ENCODE assay signal across 10 mouse cellular contexts in the genomic region with DNA sequence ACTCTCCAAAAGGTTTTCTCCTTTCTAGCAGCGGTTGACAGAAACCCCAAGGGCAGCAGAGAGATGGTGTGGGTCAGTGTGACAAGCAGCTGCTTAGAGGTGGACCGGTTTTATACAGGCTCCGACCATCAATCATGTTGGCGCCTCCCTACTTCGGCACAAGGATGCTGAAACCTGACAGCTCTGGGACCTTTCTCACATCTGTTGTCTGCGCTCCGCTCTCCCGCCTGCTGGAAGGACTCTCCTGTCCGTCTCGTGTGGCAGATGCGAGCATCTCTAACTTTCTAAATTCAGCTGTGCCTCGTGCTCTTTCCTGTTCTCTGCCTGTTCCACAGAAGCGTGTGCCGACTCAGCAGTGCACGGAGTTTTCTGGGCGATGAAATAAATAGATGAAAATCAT. TPM values are rescaled to one million over a fixed set of nuclear protein-coding genes. Genes with fewer than 3 reads are reported as not detected.
DNase-seq lines count a peak whose midpoint lies in the region; ATAC-seq and TF ChIP-seq lines count a peak whose summit lies in the region.
"Had no signal": no experiment of that assay in that cellular context is flagged by ENCODE, and none has a peak within 500 bp of the region (broad histone marks: within the 10 kb centered on the region; RNA-seq: fewer than 3 reads in every experiment).

TSS of gene Mybpc1 (minus strand) at position 210 of the 400 bp plus-strand sequence.

- no peaks in the 10 kb centered on the region for H3K27me3 ChIP-seq in heart, postnatal 0 days (ENCODE audit: control insufficient read depth, insufficient read depth, low read length)
- H3K27me3 ChIP-seq in midbrain, embryonic 16.5 days (ENCODE audit: control insufficient read depth, insufficient read depth, low read depth, low read length) = no peaks in the 10 kb centered on the region
- H3K27me3 ChIP-seq in forebrain, embryonic 11.5 days (ENCODE audit: control insufficient read depth, insufficient read depth, low read length) = no peaks in the 10 kb centered on the region

- no peaks in the 10 kb centered on the region for H3K4me1 ChIP-seq in heart, postnatal 0 days (ENCODE audit: control insufficient read depth, insufficient read depth)
- H3K4me1 ChIP-seq in midbrain, embryonic 16.5 days (ENCODE audit: control insufficient read depth, insufficient read depth, low read length) = no peaks in the 10 kb centered on the region
- H3K4me1 ChIP-seq in forebrain, embryonic 11.5 days (replicated peaks; ENCODE audit: control insufficient read depth, insufficient read depth, low read length) = no peaks in the 10 kb centered on the region

- no peak for ATAC-seq in heart, postnatal 0 days (ENCODE audit: insufficient read depth, low read depth)
- no peak for ATAC-seq in midbrain, embryonic 16.5 days
- ATAC-seq in forebrain, embryonic 11.5 days (replicated peaks; ENCODE audit: low FRiP score) = no peak
- ATAC-seq: intestine, postnatal 0 days had no signal

- no peak within 1 kb of the TSS for H3K4me3 ChIP-seq in heart, postnatal 0 days (ENCODE audit: low read depth, low read length)
- no peak within 1 kb of the TSS for H3K4me3 ChIP-seq in midbrain, embryonic 16.5 days (ENCODE audit: low read depth, low read length)
- H3K4me3 ChIP-seq in forebrain, embryonic 11.5 days (ENCODE audit: low read depth, low read length) = no peak within 1 kb of the TSS

- no peaks in the 10 kb centered on the region for H3K9me3 ChIP-seq in heart, postnatal 0 days (replicated peaks; ENCODE audit: control insufficient read depth, low read length)
- H3K9me3 ChIP-seq in midbrain, embryonic 16.5 days (replicated peaks; ENCODE audit: control insufficient read depth, low read length, poor library complexity, severe bottlenecking) = no peaks in the 10 kb centered on the region
- no peaks in the 10 kb centered on the region for H3K9me3 ChIP-seq in forebrain, embryonic 11.5 days (ENCODE audit: control insufficient read depth, low read length)

- WGBS in heart, postnatal 0 days = 34% methylated on average over 16 of the region's 16 CpGs
- 46% methylated on average over 16 of the region's 16 CpGs for WGBS in midbrain, embryonic 16.5 days
- WGBS in forebrain, embryonic 11.5 days = 69% methylated on average over 16 of the region's 16 CpGs

- DNase-seq in heart, postnatal 0 days (ENCODE audit: low spot score) = no peak
- DNase-seq in heart, postnatal 4 days = no peak
- peak; percentile 78 for DNase-seq in embryo, embryonic 10.5 days (ENCODE audit: low spot score)
- DNase-seq in gastrocnemius, postnatal 4 days (ENCODE audit: low spot score in 2 of 2) = peak in 1 of 2 experiments; percentile 60
- DNase-seq in layer of hippocampus, adult 9-10 months (ENCODE audit: low spot score) = no peak
- DNase-seq in layer of hippocampus, postnatal 25 days (ENCODE audit: extremely low spot score in 1 of 2, low spot score in 1 of 2) = no peak
- DNase-seq in forebrain, embryonic 11.5 days (ENCODE audit: low spot score) = no peak

- TF ChIP-seq CTCF in heart, postnatal 0 days (IDR thresholded peaks at IDR 0.05; ENCODE audit: low read depth) = no peak

- TF ChIP-seq EP300 in heart, postnatal 0 days (IDR thresholded peaks at IDR 0.05; ENCODE audit: low read depth) = no peak

- H3K36me3 ChIP-seq in heart, postnatal 0 days (replicated peaks; ENCODE audit: control insufficient read depth, insufficient read depth, low read length) = no peaks in the 10 kb centered on the region
- no peaks in the 10 kb centered on the region for H3K36me3 ChIP-seq in midbrain, embryonic 16.5 days (ENCODE audit: control insufficient read depth, insufficient read depth, low read length)
- H3K36me3 ChIP-seq in forebrain, embryonic 11.5 days (ENCODE audit: control insufficient read depth, insufficient read depth, low read length) = no peaks in the 10 kb centered on the region

- 0 out of 2 replicates have a peak within 1 kb of the TSS, but pooled peaks have one; percentile 3 for H3K4me2 ChIP-seq in heart, postnatal 0 days (ENCODE audit: low read depth, low read length)
- H3K4me2 ChIP-seq in midbrain, embryonic 16.5 days (ENCODE audit: low read length) = peak within 1 kb of the TSS; percentile 38
- no peak within 1 kb of the TSS for H3K4me2 ChIP-seq in forebrain, embryonic 11.5 days (ENCODE audit: low read depth, low read length, severe bottlenecking)

- H3K27ac ChIP-seq in heart, postnatal 0 days (ENCODE audit: low read depth) = no peak within 1 kb of the TSS
- no peak within 1 kb of the TSS for H3K27ac ChIP-seq in midbrain, embryonic 16.5 days (ENCODE audit: low read length)
- no peak within 1 kb of the TSS for H3K27ac ChIP-seq in forebrain, embryonic 11.5 days (ENCODE audit: low read depth, low read length)

- no peak within 1 kb of the TSS for H3K9ac ChIP-seq in heart, postnatal 0 days (replicated peaks; ENCODE audit: low read depth, low read length)
- H3K9ac ChIP-seq in midbrain, embryonic 16.5 days (ENCODE audit: low read depth, low read length) = no peak within 1 kb of the TSS
- H3K9ac ChIP-seq in forebrain, embryonic 11.5 days (ENCODE audit: low read length) = no peak within 1 kb of the TSS

RNA-seq across cellular contexts. Expression of gene Mybpc1, which starts in this region (rescaled TPM):
- 4.3 TPM in 1 of 2 replicates, not detected in the other for total RNA-seq in heart, postnatal 0 days (2014; rRNA removed; ENCODE audit: low replicate concordance)
- 0.78 and 0.81 TPM in 2 replicates for polyA plus RNA-seq in heart, postnatal 0 days (2015; fragmentation: Nextera tagmentation; extraction: Ambion mirVana)
- total RNA-seq in heart, postnatal 4 days (2021) = 1 to 10 TPM in 1 of 2 experiments, under 1 TPM in 1; 0.83 to 4.1 TPM
- total RNA-seq in gastrocnemius, postnatal 4 days (2021) = 1,000 to 10,000 TPM; 2,325 to 2,389 TPM
- polyA plus RNA-seq in midbrain, embryonic 16.5 days (2015; fragmentation: Nextera tagmentation; extraction: Ambion mirVana) = 1.5 and 1.9 TPM in 2 replicates
- total RNA-seq in layer of hippocampus, postnatal 25 days (2021) = 1 to 10 TPM in 1 of 2 experiments, under 1 TPM in 1; 0.96 to 1.4 TPM
- polyA plus RNA-seq in forebrain, embryonic 11.5 days (2014; fragmentation: Nextera tagmentation; extraction: Ambion mirVana) = 0.19 and 0.40 TPM in 2 replicates
- total RNA-seq: neutrophil, adult 5-6 weeks had no signal

Comparison
In these comparisons a context has a peak if more than half of its experiments do, and no peak if none do; other contexts are left out.
1. RNA of gene Mybpc1 (total RNA-seq): 2,325 to 2,389 TPM in gastrocnemius, postnatal 4 days; 0.83 to 4.1 TPM in heart, postnatal 4 days, 0.96 to 1.4 TPM in layer of hippocampus, postnatal 25 days and 4.3 TPM in heart, postnatal 0 days; every median in the first group is over 100 times any median in the second.